Mouse (Mus musculus) duodenum, adult 2 months (tissue): ENCODE results near the gene Dtnb. TPM values are rescaled to one million over a fixed set of nuclear protein-coding genes. Genes with fewer than 3 reads are reported as not detected.

ENCODE experiments used
- polyA plus RNA-seq: library from polyadenylated mRNA; depleted of rRNA; stranded (reverse); fragments of >200 nt; gene quantifications from 2 replicates; pipeline ENCODE4 v1.2.3, GENCODE M21; 2012; ENCODE audit warnings: low replicate concordance; rRNA removed

The Dtnb gene
- polyA plus RNA-seq = 11.1 and 11.8 TPM in 2 replicates

GRCm38 (mm10) chr12:3571787-3572580 lies at the start of gene Dtnb:
Gene Dtnb (plus strand): TSS chr12:3572381.

GRCm38 (mm10) chr12:3805852-3806251 lies 233.7 kb downstream of the Dtnb start, which contains the start of gene Dnmt3a:
Gene Dnmt3a (plus strand): TSS chr12:3806007.

Other genes with a start within 250 kb of the Dtnb start
- 0.89 and 0.98 TPM in 2 replicates for gene Kif3c, start 207.2 kb upstream of the Dtnb start, polyA plus RNA-seq
- gene Asxl2, start 145.5 kb upstream of the Dtnb start, polyA plus RNA-seq = 2.0 and 3.2 TPM in 2 replicates
- 4.8 and 5.5 TPM in 2 replicates for gene Dnmt3a, start 233.6 kb downstream of the Dtnb start, polyA plus RNA-seq